Mouse (Mus musculus): ENCODE results near the gene Apc2. TPM values are rescaled to one million over a fixed set of nuclear protein-coding genes. Genes with fewer than 3 reads are reported as not detected.

The Apc2 gene
- total and polyA plus RNA-seq, 2 experiments, result 0.09 to 0.20 TPM

- Histone ChIP-seq H3K27ac (replicated peaks; ENCODE audit: insufficient read depth, low read depth, low read length) (no peak overlapping the region), H3K4me1 (ENCODE audit: control insufficient read depth, insufficient read depth, low read length) (peaks cover 36% of the 10 kb centered on the region), H3K36me3 (ENCODE audit: control insufficient read depth, insufficient read depth, low read length) (peaks cover 1% of the 10 kb centered on the region; the same call in 1 of the 2 replicates), H3K27me3 (ENCODE audit: control insufficient read depth, insufficient read depth, low read length) (no peaks in the 10 kb centered on the region), H3K79me2 (ENCODE audit: control insufficient read depth, insufficient read depth, low read length) (peaks cover 18% of the 10 kb centered on the region; the same call in 1 of the 2 replicates), H3K4me3 (ENCODE audit: insufficient read depth, low read depth, low read length) (no peak overlapping the region), H3K9ac (ENCODE audit: low read depth, low read length) (no peak overlapping the region)
- 45% methylated on average over 5 of the region's 5 CpGs for WGBS
- TF ChIP-seq CTCF (IDR thresholded peaks at IDR 0.05; ENCODE audit: low read depth, low read length) (peak; percentile 39), POLR2A (IDR thresholded peaks at IDR 0.05; ENCODE audit: extremely low read depth, insufficient read depth, low read length) (0 out of 2 replicates have a peak, but pooled peaks have one; percentile 36)
- DNase-seq (ENCODE audit: extremely low read depth, low read depth, low spot score), result peak; percentile 62
Measured at GRCm38 (mm10) chr10:80255881-80256535, 39.8 kb upstream of the Apc2 start.

- H3K79me2 ChIP-seq (ENCODE audit: control insufficient read depth, insufficient read depth, low read length), result peaks cover 13% of the 10 kb centered on the region; the same call in 1 of the 2 replicates
- no peak for TF ChIP-seq CTCF (IDR thresholded peaks at IDR 0.05; ENCODE audit: low read depth, low read length)
- TF ChIP-seq POLR2A (IDR thresholded peaks at IDR 0.05; ENCODE audit: extremely low read depth, insufficient read depth, low read length), result no peak
- H3K4me3 ChIP-seq (ENCODE audit: insufficient read depth, low read depth, low read length), result no peak overlapping the region
- H3K4me1 ChIP-seq (ENCODE audit: control insufficient read depth, insufficient read depth, low read length), result peaks cover 30% of the 10 kb centered on the region
- H3K27me3 ChIP-seq (ENCODE audit: control insufficient read depth, insufficient read depth, low read length), result no peaks in the 10 kb centered on the region
- no peak for DNase-seq (ENCODE audit: extremely low read depth, low read depth, low spot score)
- H3K9ac ChIP-seq (ENCODE audit: low read depth, low read length), result no peak overlapping the region
- peaks cover 1% of the 10 kb centered on the region; the same call in 1 of the 2 replicates for H3K36me3 ChIP-seq (ENCODE audit: control insufficient read depth, insufficient read depth, low read length)
- H3K27ac ChIP-seq (replicated peaks; ENCODE audit: insufficient read depth, low read depth, low read length), result no peak overlapping the region
- 81% methylated on average over 2 of the region's 2 CpGs for WGBS
Measured at GRCm38 (mm10) chr10:80257936-80258335, 37.8 kb upstream of the Apc2 start.

GRCm38 (mm10) chr10:80258752-80259462 lies 36.9 kb upstream of the Apc2 start:
- Histone ChIP-seq H3K27me3 (ENCODE audit: control insufficient read depth, insufficient read depth, low read length) (no peaks in the 10 kb centered on the region), H3K4me1 (ENCODE audit: control insufficient read depth, insufficient read depth, low read length) (peaks cover 30% of the 10 kb centered on the region), H3K79me2 (ENCODE audit: control insufficient read depth, insufficient read depth, low read length) (peaks cover 10% of the 10 kb centered on the region; the same call in 1 of the 2 replicates), H3K36me3 (ENCODE audit: control insufficient read depth, insufficient read depth, low read length) (peaks cover 1% of the 10 kb centered on the region; the same call in 1 of the 2 replicates), H3K4me3 (ENCODE audit: insufficient read depth, low read depth, low read length) (peak overlapping the region; percentile 82), H3K9ac (ENCODE audit: low read depth, low read length) (peak overlapping the region; percentile 89), H3K27ac (replicated peaks; ENCODE audit: insufficient read depth, low read depth, low read length) (peak overlapping the region; percentile 92)
- DNase-seq (ENCODE audit: extremely low read depth, low read depth, low spot score), result peak; percentile 43
- TF ChIP-seq CTCF (IDR thresholded peaks at IDR 0.05; ENCODE audit: low read depth, low read length) (no peak), POLR2A (IDR thresholded peaks at IDR 0.05; ENCODE audit: extremely low read depth, insufficient read depth, low read length) (no peak)
- WGBS, result 54% methylated on average over 14 of the region's 14 CpGs

- peak overlapping the region; percentile 92 for H3K27ac ChIP-seq (replicated peaks; ENCODE audit: insufficient read depth, low read depth, low read length)
- WGBS, result 23% methylated on average over 6 of the region's 6 CpGs
- peaks cover 10% of the 10 kb centered on the region; the same call in 1 of the 2 replicates for H3K79me2 ChIP-seq (ENCODE audit: control insufficient read depth, insufficient read depth, low read length)
- H3K9ac ChIP-seq (ENCODE audit: low read depth, low read length), result peak overlapping the region; percentile 89
- 0 out of 2 replicates have a peak, but pooled peaks cover 1% of the 10 kb centered on the region for H3K36me3 ChIP-seq (ENCODE audit: control insufficient read depth, insufficient read depth, low read length)
- TF ChIP-seq CTCF (IDR thresholded peaks at IDR 0.05; ENCODE audit: low read depth, low read length) (no peak), POLR2A (IDR thresholded peaks at IDR 0.05; ENCODE audit: extremely low read depth, insufficient read depth, low read length) (no peak)
- peak; percentile 39 for DNase-seq (ENCODE audit: extremely low read depth, low read depth, low spot score)
- H3K4me1 ChIP-seq (ENCODE audit: control insufficient read depth, insufficient read depth, low read length), result peaks cover 26% of the 10 kb centered on the region
- H3K27me3 ChIP-seq (ENCODE audit: control insufficient read depth, insufficient read depth, low read length), result no peaks in the 10 kb centered on the region
- H3K4me3 ChIP-seq (ENCODE audit: insufficient read depth, low read depth, low read length), result peak overlapping the region; percentile 82
Measured at GRCm38 (mm10) chr10:80259463-80259805, 36.3 kb upstream of the Apc2 start.

GRCm38 (mm10) chr10:80259861-80260641 lies 35.7 kb upstream of the Apc2 start:
- H3K4me3 ChIP-seq (ENCODE audit: insufficient read depth, low read depth, low read length), result peak overlapping the region; percentile 82
- H3K27me3 ChIP-seq (ENCODE audit: control insufficient read depth, insufficient read depth, low read length), result no peaks in the 10 kb centered on the region
- H3K9ac ChIP-seq (ENCODE audit: low read depth, low read length), result peak overlapping the region; percentile 89
- 0 out of 2 replicates have a peak, but pooled peaks cover 1% of the 10 kb centered on the region for H3K36me3 ChIP-seq (ENCODE audit: control insufficient read depth, insufficient read depth, low read length)
- peaks cover 20% of the 10 kb centered on the region for H3K4me1 ChIP-seq (ENCODE audit: control insufficient read depth, insufficient read depth, low read length)
- peak overlapping the region; percentile 92 for H3K27ac ChIP-seq (replicated peaks; ENCODE audit: insufficient read depth, low read depth, low read length)
- peak; percentile 89 for DNase-seq (ENCODE audit: extremely low read depth, low read depth, low spot score)
- H3K79me2 ChIP-seq (ENCODE audit: control insufficient read depth, insufficient read depth, low read length), result peaks cover 12% of the 10 kb centered on the region; the same call in 1 of the 2 replicates
- 2% methylated on average over 19 of the region's 19 CpGs for WGBS
- TF ChIP-seq POLR2A (IDR thresholded peaks at IDR 0.05; ENCODE audit: extremely low read depth, insufficient read depth, low read length), result 0 out of 2 replicates have a peak, but pooled peaks have one; percentile 18
- TF ChIP-seq CTCF (IDR thresholded peaks at IDR 0.05; ENCODE audit: low read depth, low read length), result no peak
